Mouse (Mus musculus) heart, embryonic 16.5 days (tissue): ENCODE results near the gene Tank. TPM values are rescaled to one million over a fixed set of nuclear protein-coding genes. Genes with fewer than 3 reads are reported as not detected.

Experiments
- ATAC-seq: fragments of 200-750 bp; cut with Nextera tagmentation; replicated peaks from 2 replicates; pipeline ENCODE4 v1.8.0; 2017; ENCODE audit warnings: moderate number of reproducible peaks; ENCODE audit not compliant: insufficient read depth, low FRiP score; ENCODE audit errors: extremely low read depth
- H3K27ac ChIP-seq: fragments of 300-500 bp; sonication (generic); 2 replicates; pipeline ENCODE4 v1.5.1; 2014; ENCODE audit warnings: mild to moderate bottlenecking, low read length, control low read depth, moderate library complexity
- H3K27me3 ChIP-seq: fragments of 300-500 bp; sonication (generic); 2 replicates; pipeline ENCODE4 v1.6.1; 2014; ENCODE audit warnings: low read length, mixed read lengths; ENCODE audit not compliant: control insufficient read depth, insufficient read depth
- H3K36me3 ChIP-seq: fragments of 300-500 bp; sonication (generic); 2 replicates; pipeline ENCODE4 v1.6.1; 2014; ENCODE audit not compliant: control insufficient read depth, insufficient read depth
- H3K4me1 ChIP-seq: fragments of 300-500 bp; sonication (generic); 2 replicates; pipeline ENCODE4 v1.6.1; 2014; ENCODE audit warnings: low read length, mixed read lengths; ENCODE audit not compliant: control insufficient read depth, insufficient read depth
- H3K4me2 ChIP-seq: fragments of 300-500 bp; sonication (generic); 2 replicates; pipeline ENCODE4 v1.6.1; 2014; ENCODE audit warnings: low read depth, mild to moderate bottlenecking, control low read depth, low read length
- H3K4me3 ChIP-seq: fragments of 300-500 bp; sonication (generic); 2 replicates; pipeline ENCODE4 v1.5.1; 2014; ENCODE audit warnings: mild to moderate bottlenecking, control low read depth, low read length
- H3K9ac ChIP-seq: fragments of 300-500 bp; sonication (generic); 2 replicates; pipeline ENCODE4 v1.6.1; 2014; ENCODE audit warnings: low read length, control low read depth
- H3K9me3 ChIP-seq: fragments of 300-500 bp; sonication (generic); replicated peaks from 2 replicates; pipeline ENCODE4 v1.6.1; 2016; ENCODE audit warnings: low read length; ENCODE audit not compliant: control insufficient read depth
- WGBS: fragments of 180-500 bp; shearing (Covaris S2); extraction: QIAGEN DNeasy Blood & Tissue Kit; methylation state at CpG from one replicate; pipeline ENCODE4 v1.1.7; 2014; 5-methylcytosine and 5-hydroxymethylcytosine counted together
- polyA plus RNA-seq: library from polyadenylated mRNA; unstranded; fragments of >200 nt; fragmentation: Nextera tagmentation; extraction: Ambion mirVana; gene quantifications from 2 replicates; pipeline ENCODE4 v1.2.1, GENCODE M21; 2015

Gene Tank
- polyA plus RNA-seq, 1 experiment from 2014 or later: 29.0 TPM

DNA sequence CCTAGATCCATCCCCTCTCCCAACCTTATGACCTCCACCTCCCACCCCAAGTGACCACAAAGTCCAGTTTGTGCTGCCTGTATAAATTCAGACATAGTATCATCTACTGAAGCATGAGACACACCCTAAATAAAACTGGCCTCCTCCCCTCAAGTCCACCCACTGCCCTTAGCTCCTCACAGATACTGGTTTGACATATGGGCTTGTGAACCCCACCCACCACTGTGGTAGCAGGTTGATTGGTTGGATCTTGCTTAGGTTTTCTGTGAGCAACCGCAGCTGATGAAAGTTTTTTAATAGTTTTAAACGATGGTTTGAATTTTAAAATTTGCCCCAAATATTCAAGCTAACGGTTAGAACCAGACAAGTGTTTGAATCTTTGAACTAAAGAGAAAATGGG is 13.7 kb downstream of the Tank start:
- Histone ChIP-seq H3K4me1 (peaks cover 4% of the 10 kb centered on the region; the same call in 1 of the 2 replicates), H3K27me3 (no peaks in the 10 kb centered on the region), H3K9ac (no peak overlapping the region), H3K4me3 (no peak overlapping the region), H3K27ac (no peak overlapping the region), H3K4me2 (no peak overlapping the region), H3K36me3 (no peaks in the 10 kb centered on the region), H3K9me3 (no peaks in the 10 kb centered on the region)
- 93% methylated on average over 3 of the region's 3 CpGs for WGBS
- no peak for ATAC-seq

DNA sequence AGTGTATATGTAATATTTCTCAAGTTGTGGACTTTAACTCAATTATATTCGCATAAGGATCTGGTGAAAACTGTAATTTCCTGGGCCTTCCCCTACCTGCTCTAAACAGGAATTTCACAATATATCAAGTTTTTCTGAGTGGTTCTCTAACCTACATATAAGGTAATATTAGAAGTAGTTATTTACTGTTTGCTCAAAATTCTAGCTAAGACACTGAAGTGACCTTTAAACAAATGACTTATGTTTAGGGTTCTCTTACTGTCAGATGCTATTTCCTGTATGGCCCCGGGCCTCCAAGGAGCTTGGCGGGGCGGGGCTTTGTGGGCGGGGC is 14.3 kb downstream of the Tank start:
- 13% methylated on average over 5 of the region's 5 CpGs for WGBS
- ATAC-seq: no peak
- Histone ChIP-seq H3K27ac (peak overlapping the region; percentile 90), H3K9me3 (no peaks in the 10 kb centered on the region), H3K4me1 (peaks cover 4% of the 10 kb centered on the region; the same call in 1 of the 2 replicates), H3K4me3 (peak overlapping the region; percentile 82), H3K4me2 (peak overlapping the region; percentile 91), H3K9ac (no peak overlapping the region; the same call in 1 of the 2 replicates), H3K27me3 (no peaks in the 10 kb centered on the region), H3K36me3 (no peaks in the 10 kb centered on the region)

DNA sequence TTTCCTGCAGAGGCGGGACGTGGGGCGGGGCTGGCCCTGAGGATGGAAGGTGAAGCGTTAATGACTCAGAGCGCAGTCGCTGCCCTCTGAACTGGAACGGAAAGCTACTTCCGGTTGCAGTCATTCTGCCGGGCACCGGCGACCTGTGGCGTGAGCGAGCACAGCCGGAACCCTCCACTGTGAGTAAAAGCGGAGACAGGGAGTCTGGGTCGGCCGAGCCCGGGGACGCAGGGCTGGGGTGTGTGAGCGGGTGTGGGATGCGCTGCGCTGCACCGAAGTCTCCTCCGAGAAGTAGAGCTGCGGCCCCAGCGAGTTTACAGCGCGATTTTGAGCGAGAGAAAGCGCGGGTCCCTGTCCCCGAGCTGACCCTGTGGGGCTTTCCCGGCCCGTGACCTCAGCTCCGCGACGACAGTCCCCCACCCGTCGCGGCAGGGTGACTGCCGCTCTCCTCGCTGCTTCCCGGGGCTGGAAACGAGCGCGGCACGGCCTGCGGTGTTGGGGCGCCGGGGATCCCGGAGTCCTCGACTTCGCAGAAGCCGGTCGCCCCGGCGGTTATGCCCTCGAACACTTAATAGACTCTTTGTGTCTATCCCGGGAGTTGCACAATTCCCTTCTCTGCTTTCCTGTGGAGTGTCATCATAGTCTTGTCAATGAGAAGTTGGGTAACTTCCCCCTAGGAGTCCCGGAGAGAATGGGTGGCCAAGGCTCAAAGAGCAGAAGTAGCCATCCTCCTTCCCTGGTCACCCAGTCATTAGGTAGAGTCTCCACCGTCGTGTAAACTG is 14.8 kb downstream of the Tank start:
- Histone ChIP-seq H3K36me3 (no peaks in the 10 kb centered on the region), H3K4me1 (peaks cover 4% of the 10 kb centered on the region; the same call in 1 of the 2 replicates), H3K4me2 (peak overlapping the region; percentile 91), H3K4me3 (peak overlapping the region; percentile 82), H3K9me3 (no peaks in the 10 kb centered on the region), H3K9ac (peak overlapping the region; percentile 91), H3K27ac (peak overlapping the region; percentile 90), H3K27me3 (no peaks in the 10 kb centered on the region)
- peak; percentile 95 for ATAC-seq
- WGBS: under 1% methylated on average over 62 of the region's 62 CpGs

DNA sequence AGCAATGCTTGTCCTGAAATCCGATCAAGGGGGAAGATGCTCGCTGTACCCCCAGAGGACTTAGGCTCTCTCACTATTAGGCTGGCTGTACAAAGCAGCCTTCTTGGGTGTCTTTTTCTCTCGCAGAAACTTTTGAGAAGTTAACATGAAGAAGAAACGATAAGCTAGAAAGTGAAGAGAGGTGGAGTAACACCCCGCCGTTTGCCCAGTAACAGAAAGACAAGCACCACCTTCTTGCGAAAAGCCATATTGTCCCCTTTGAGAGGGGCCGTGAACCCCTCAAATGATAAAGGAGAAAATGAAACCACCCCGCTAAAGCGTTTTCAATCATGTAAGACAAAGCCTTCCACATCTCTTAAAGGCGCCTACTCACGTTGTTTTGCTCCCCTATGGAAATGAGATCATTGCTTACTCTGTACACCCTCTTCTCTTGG is 15.5 kb downstream of the Tank start:
- Histone ChIP-seq H3K27me3 (no peaks in the 10 kb centered on the region), H3K9me3 (no peaks in the 10 kb centered on the region), H3K36me3 (no peaks in the 10 kb centered on the region), H3K4me1 (peaks cover 4% of the 10 kb centered on the region; the same call in 1 of the 2 replicates), H3K27ac (peak overlapping the region; percentile 90), H3K4me2 (peak overlapping the region; percentile 91), H3K4me3 (peak overlapping the region; percentile 82), H3K9ac (peak overlapping the region; percentile 91)
- under 1% methylated on average over 12 of the region's 12 CpGs for WGBS
- ATAC-seq: no peak

DNA sequence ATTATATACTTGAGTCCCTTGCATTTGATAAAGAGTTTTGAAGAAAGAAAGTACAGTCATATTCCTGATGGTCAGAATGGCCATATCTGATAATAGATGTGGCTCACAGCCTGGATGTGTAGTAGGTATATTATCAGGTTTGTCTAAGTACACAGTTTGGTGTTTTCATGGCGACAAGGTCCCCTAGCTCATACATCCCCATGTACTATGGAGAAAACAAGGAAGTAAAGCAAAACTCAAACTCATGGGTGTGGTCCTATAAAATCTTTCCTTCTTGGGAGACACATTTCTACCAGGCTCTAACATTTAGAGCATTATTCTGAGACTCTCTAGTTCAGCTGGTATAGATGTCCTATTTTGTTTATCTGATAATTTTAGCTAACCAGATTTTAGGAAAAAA is 21.3 kb downstream of the Tank start:
- WGBS: 92% methylated on average over 1 of the region's 1 CpGs
- Histone ChIP-seq H3K4me3 (no peak overlapping the region), H3K27me3 (no peaks in the 10 kb centered on the region), H3K9me3 (no peaks in the 10 kb centered on the region), H3K4me2 (no peak overlapping the region), H3K4me1 (peaks cover 2% of the 10 kb centered on the region; the same call in 1 of the 2 replicates), H3K36me3 (no peaks in the 10 kb centered on the region), H3K9ac (no peak overlapping the region), H3K27ac (no peak overlapping the region)
- no peak for ATAC-seq

DNA sequence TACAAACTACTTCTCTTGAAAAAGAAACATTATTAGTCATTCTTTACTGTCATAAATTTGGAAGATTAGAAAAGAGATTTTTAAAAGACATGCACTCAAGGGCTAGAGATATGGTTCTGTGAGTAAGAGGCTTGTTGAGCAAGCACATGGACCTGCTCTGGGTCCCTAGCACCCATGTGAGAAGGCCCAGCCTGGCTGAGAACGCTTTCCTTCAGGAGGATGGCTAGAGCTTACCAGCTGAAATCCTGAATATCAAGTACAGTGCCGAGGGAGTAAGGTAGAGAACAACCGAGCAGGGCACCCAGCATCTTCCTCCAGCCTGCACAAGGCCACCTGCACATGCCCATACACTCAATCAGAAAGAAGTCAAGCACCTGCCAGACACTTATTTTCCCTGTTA is 25.1 kb downstream of the Tank start:
- Histone ChIP-seq H3K9ac (no peak overlapping the region), H3K4me1 (no peaks in the 10 kb centered on the region), H3K27ac (no peak overlapping the region), H3K36me3 (no peaks in the 10 kb centered on the region), H3K4me2 (no peak overlapping the region), H3K4me3 (no peak overlapping the region), H3K9me3 (no peaks in the 10 kb centered on the region), H3K27me3 (no peaks in the 10 kb centered on the region)
- no peak for ATAC-seq
- 75% methylated on average over 3 of the region's 3 CpGs for WGBS

DNA sequence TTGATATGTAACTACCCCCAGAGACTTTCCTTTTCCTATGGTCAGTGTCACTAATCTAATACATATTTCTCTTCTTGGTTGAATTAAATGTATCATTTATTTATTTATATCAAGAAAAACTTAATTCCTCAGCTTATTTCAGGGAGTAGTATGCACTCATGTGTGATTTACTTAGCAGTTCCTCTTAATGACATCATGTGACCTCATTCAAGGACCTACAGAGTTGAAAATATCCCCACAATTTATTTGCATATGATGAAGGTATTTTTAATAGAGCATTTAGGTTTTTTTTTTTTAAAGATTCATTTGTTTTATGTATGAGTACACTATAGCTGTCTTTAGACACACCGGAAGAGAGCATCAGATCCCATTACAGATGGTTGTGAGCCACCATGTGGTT is 28.6 kb downstream of the Tank start:
- ATAC-seq: no peak
- 90% methylated on average over 1 of the region's 1 CpGs for WGBS
- Histone ChIP-seq H3K9ac (no peak overlapping the region), H3K4me2 (no peak overlapping the region), H3K36me3 (no peaks in the 10 kb centered on the region), H3K9me3 (no peaks in the 10 kb centered on the region), H3K4me1 (no peaks in the 10 kb centered on the region), H3K27me3 (no peaks in the 10 kb centered on the region), H3K27ac (no peak overlapping the region), H3K4me3 (no peak overlapping the region)

DNA sequence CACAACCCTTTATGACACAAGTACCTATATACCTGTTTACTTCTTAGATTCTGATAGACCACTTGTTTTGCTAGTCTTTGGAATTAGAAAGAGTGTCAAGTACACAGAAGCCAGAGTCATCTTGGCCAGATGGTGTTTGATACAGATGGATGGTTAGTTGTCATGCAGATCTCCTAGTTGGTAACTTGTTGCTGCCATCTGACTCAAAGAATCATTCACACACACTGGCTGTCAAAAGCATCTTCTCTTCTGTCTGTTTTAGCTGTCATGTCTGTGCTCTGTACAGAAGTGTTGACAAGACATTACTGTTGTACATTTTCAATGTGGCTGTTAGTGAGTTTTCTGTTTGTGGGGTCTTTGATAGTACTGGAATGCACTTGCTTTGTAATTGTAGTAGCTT is 45.6 kb downstream of the Tank start:
- H3K4me3 ChIP-seq: no peak overlapping the region
- H3K36me3 ChIP-seq: peaks cover 27% of the 10 kb centered on the region
- H3K4me2 ChIP-seq: no peak overlapping the region
- peaks cover 7% of the 10 kb centered on the region for H3K9me3 ChIP-seq
- no peak overlapping the region for H3K9ac ChIP-seq
- no peaks in the 10 kb centered on the region for H3K4me1 ChIP-seq
- H3K27me3 ChIP-seq: no peaks in the 10 kb centered on the region
- H3K27ac ChIP-seq: no peak overlapping the region
- no peak for ATAC-seq

DNA sequence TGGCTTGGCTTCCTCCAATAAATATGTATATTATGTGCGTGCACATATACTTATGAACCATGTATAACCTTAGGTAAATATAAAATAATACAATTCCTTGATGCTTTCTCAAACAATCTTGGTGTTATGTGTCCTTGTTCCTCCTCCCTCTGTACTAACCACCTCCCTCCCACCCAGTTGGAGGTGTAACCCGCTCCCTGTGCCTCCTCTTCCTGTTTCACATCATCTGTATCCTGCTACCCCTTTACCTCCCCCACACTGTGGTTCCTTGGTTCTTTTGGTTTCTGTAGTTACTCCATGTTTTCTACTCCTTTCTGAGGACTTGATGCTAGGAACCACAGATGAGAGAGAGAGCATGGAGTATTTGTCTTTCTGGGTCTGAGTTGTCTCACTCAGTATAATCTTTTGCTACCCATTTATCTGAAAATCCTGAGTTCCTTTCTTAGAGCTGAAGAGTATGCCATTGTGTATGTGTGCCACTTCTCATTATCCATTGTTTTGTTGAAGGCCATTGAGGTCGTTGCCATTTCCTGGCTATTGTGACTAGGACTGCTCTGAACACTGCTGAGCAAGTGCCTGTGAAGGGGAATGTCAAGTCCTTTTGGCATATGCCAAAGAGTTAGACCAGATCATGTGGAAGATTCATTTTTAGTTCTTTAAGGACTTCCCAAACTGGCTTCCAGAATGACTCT is 52.6 kb downstream of the Tank start:
- H3K27me3 ChIP-seq: no peaks in the 10 kb centered on the region
- no peak overlapping the region for H3K9ac ChIP-seq
- ATAC-seq: no peak
- 69% methylated on average over 3 of the region's 3 CpGs for WGBS
- no peak overlapping the region for H3K27ac ChIP-seq
- H3K9me3 ChIP-seq: no peaks in the 10 kb centered on the region
- H3K4me1 ChIP-seq: no peaks in the 10 kb centered on the region
- peaks cover 13% of the 10 kb centered on the region for H3K36me3 ChIP-seq
- H3K4me2 ChIP-seq: no peak overlapping the region
- H3K4me3 ChIP-seq: no peak overlapping the region
